Mouse (Mus musculus) liver, postnatal 0 days (tissue): ENCODE results near the gene 1110059E24Rik. TPM values are rescaled to one million over a fixed set of nuclear protein-coding genes. Genes with fewer than 3 reads are reported as not detected.

Experiments
- ATAC-seq: fragments of 200-750 bp; cut with Nextera tagmentation; 2 replicates; pipeline ENCODE4 v1.8.0; 2017; ENCODE audit warnings: mild to moderate bottlenecking, moderate library complexity
- DNase-seq: peaks from one replicate; pipeline ENCODE4 v3.0.0-alpha.2; 2016
- H3K27ac ChIP-seq: fragments of 300-500 bp; sonication (generic); 2 replicates; pipeline ENCODE4 v1.5.1; 2014; ENCODE audit warnings: antibody characterized with exemption, moderate library complexity, mild to moderate bottlenecking, low read depth
- H3K27me3 ChIP-seq: fragments of 300-500 bp; sonication (generic); 2 replicates; pipeline ENCODE4 v1.6.1; 2014; ENCODE audit warnings: low read length, control low read depth, mixed read lengths; ENCODE audit not compliant: insufficient read depth
- H3K36me3 ChIP-seq: fragments of 300-500 bp; sonication (generic); replicated peaks from 2 replicates; pipeline ENCODE4 v1.6.1; 2014; ENCODE audit warnings: mild to moderate bottlenecking, control low read depth, low read length, moderate library complexity, mixed read lengths; ENCODE audit not compliant: insufficient read depth
- H3K4me1 ChIP-seq: fragments of 300-500 bp; sonication (generic); 2 replicates; pipeline ENCODE4 v1.6.1; 2014; ENCODE audit warnings: antibody characterized with exemption, mild to moderate bottlenecking, control low read depth; ENCODE audit not compliant: insufficient read depth
- H3K4me2 ChIP-seq: fragments of 300-500 bp; sonication (generic); 2 replicates; pipeline ENCODE4 v1.6.1; 2014; ENCODE audit warnings: low read depth, mild to moderate bottlenecking, low read length, moderate library complexity, mixed read lengths
- H3K4me3 ChIP-seq: fragments of 300-500 bp; sonication (generic); 2 replicates; pipeline ENCODE4 v1.5.1; 2014; ENCODE audit warnings: low read depth, low read length
- H3K9ac ChIP-seq: fragments of 300-500 bp; sonication (generic); replicated peaks from 2 replicates; pipeline ENCODE4 v1.6.1; 2014; ENCODE audit warnings: mild to moderate bottlenecking, moderate library complexity
- H3K9me3 ChIP-seq: fragments of 300-500 bp; sonication (generic); 2 replicates; pipeline ENCODE4 v1.6.1; 2016; ENCODE audit warnings: mild to moderate bottlenecking, control low read depth, low read length, mixed read lengths
- CTCF ChIP-seq: sonication (generic); IDR thresholded peaks from 2 replicates; pipeline ENCODE4 v1.5.1; 2016; ENCODE audit warnings: antibody characterized with exemption, low read depth
- EP300 ChIP-seq: IDR thresholded peaks from 2 replicates; pipeline ENCODE4 v1.6.1; 2016; ENCODE audit warnings: antibody characterized with exemption, low read depth, mild to moderate bottlenecking
- WGBS: fragments of 180-500 bp; shearing (Covaris S2); extraction: QIAGEN DNeasy Blood & Tissue Kit; methylation state at CpG from one replicate; pipeline ENCODE4 v1.1.7; 2014; ENCODE audit not compliant: insufficient replicate concordance; 5-methylcytosine and 5-hydroxymethylcytosine counted together
- polyA plus RNA-seq: library from polyadenylated mRNA; unstranded; fragments of >200 nt; fragmentation: Nextera tagmentation; extraction: Ambion mirVana; gene quantifications from 2 replicates; pipeline ENCODE4 v1.2.1, GENCODE M21; 2015

1110059E24Rik gene
- polyA plus RNA-seq, 1 experiment from 2014 or later: 17.7 TPM

GRCm38 (mm10) chr19:21583986-21584385 is 68.8 kb downstream of the 1110059E24Rik start:
- no peak overlapping the region for H3K4me3 ChIP-seq
- WGBS: 70% methylated on average over 5 of the region's 5 CpGs
- H3K27me3 ChIP-seq: no peaks in the 10 kb centered on the region
- no peaks in the 10 kb centered on the region for H3K36me3 ChIP-seq
- ATAC-seq (no peak), DNase-seq (no peak)
- no peak overlapping the region; the same call in 1 of the 2 replicates for H3K27ac ChIP-seq
- no peaks in the 10 kb centered on the region for H3K9me3 ChIP-seq
- TF ChIP-seq EP300 (no peak), CTCF (no peak)
- no peaks in the 10 kb centered on the region for H3K4me1 ChIP-seq
- H3K4me2 ChIP-seq: no peak overlapping the region
- H3K9ac ChIP-seq: no peak overlapping the region

DNA sequence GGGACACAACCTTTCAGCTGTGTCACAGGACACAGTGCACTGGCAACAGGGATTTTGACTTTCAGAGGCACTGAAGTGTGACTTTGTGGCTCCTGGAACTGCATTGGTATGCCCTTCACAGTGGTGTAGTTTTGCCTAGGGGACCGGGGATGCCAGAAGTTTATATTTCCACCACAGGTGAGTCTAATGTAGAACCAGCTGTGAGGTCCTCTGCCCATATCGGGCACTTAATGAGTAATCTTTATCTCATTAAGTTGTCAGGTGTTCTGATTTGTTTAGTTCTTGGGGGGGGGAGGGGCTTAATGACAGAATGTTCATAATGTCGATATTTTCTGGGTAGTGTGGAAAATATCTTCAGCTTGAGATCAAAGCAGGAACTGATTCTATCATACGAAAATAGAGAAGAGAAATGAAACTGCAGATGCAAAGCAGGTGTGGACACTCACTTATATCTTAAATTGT is 69.2 kb downstream of the 1110059E24Rik start:
- 63% methylated on average over 4 of the region's 4 CpGs for WGBS
- DNase-seq (no peak), ATAC-seq (no peak)

GRCm38 (mm10) chr19:21581404-21581803 is 71.4 kb downstream of the 1110059E24Rik start:
- no peak for DNase-seq
- Histone ChIP-seq H3K4me3 (no peak overlapping the region), H3K27ac (no peak overlapping the region), H3K9ac (no peak overlapping the region), H3K27me3 (no peaks in the 10 kb centered on the region), H3K4me1 (no peaks in the 10 kb centered on the region), H3K36me3 (no peaks in the 10 kb centered on the region), H3K4me2 (no peak overlapping the region), H3K9me3 (no peaks in the 10 kb centered on the region)
- no peak for ATAC-seq
- no peak for TF ChIP-seq EP300
- no peak for TF ChIP-seq CTCF
- 47% methylated on average over 6 of the region's 6 CpGs for WGBS

More for the DNA sequence above, 69.2 kb downstream of the 1110059E24Rik start:
- no peaks in the 10 kb centered on the region for H3K4me1 ChIP-seq
- no peak overlapping the region for H3K9ac ChIP-seq
- H3K27me3 ChIP-seq: no peaks in the 10 kb centered on the region
- TF ChIP-seq EP300 (no peak), CTCF (no peak)
- H3K4me2 ChIP-seq: no peak overlapping the region
- H3K9me3 ChIP-seq: no peaks in the 10 kb centered on the region
- H3K27ac ChIP-seq: no peak overlapping the region
- no peaks in the 10 kb centered on the region for H3K36me3 ChIP-seq
- no peak overlapping the region for H3K4me3 ChIP-seq

GRCm38 (mm10) chr19:21579896-21580295 is 72.9 kb downstream of the 1110059E24Rik start:
- no peaks in the 10 kb centered on the region for H3K4me1 ChIP-seq
- 66% methylated on average over 3 of the region's 3 CpGs for WGBS
- TF ChIP-seq CTCF (no peak), EP300 (no peak)
- H3K27ac ChIP-seq: no peak overlapping the region
- H3K9ac ChIP-seq: no peak overlapping the region
- no peaks in the 10 kb centered on the region for H3K36me3 ChIP-seq
- DNase-seq (no peak), ATAC-seq (no peak)
- H3K4me2 ChIP-seq: no peak overlapping the region
- H3K4me3 ChIP-seq: no peak overlapping the region
- no peaks in the 10 kb centered on the region for H3K27me3 ChIP-seq
- no peaks in the 10 kb centered on the region for H3K9me3 ChIP-seq

DNA sequence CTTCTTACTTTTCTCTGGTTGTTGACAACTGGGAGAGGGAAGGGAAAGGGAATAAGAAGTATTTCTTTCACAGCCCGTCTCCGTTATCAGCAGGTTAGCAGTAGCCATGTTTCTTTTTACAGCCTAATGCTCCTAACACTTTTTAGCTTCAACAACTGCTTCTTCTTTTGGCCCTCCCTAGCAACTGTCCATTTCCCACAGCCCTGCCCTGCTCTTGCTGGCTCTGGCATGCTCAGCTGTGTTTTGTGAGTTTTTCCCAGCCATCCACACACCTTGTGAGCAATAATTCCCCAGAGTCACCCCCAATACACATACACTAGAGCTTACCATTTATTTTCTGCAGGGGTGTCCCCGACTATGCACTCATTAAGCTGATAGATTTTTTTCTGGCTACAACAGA is 75.3 kb downstream of the 1110059E24Rik start:
- no peak for TF ChIP-seq EP300
- no peak for TF ChIP-seq CTCF
- H3K9ac ChIP-seq: no peak overlapping the region
- no peak overlapping the region for H3K4me2 ChIP-seq
- H3K36me3 ChIP-seq: no peaks in the 10 kb centered on the region
- H3K4me1 ChIP-seq: no peaks in the 10 kb centered on the region
- DNase-seq: no peak
- H3K27ac ChIP-seq: no peak overlapping the region
- ATAC-seq: no peak
- no peaks in the 10 kb centered on the region for H3K27me3 ChIP-seq
- WGBS: 68% methylated on average over 3 of the region's 3 CpGs
- H3K4me3 ChIP-seq: no peak overlapping the region
- H3K9me3 ChIP-seq: no peaks in the 10 kb centered on the region

GRCm38 (mm10) chr19:21571986-21572385 is 80.8 kb downstream of the 1110059E24Rik start:
- no peak for ATAC-seq
- Histone ChIP-seq H3K27me3 (no peaks in the 10 kb centered on the region), H3K4me1 (no peaks in the 10 kb centered on the region), H3K4me3 (no peak overlapping the region), H3K36me3 (no peaks in the 10 kb centered on the region), H3K9me3 (no peaks in the 10 kb centered on the region), H3K4me2 (no peak overlapping the region), H3K27ac (no peak overlapping the region), H3K9ac (no peak overlapping the region)
- no peak for DNase-seq
- TF ChIP-seq CTCF: no peak
- no peak for TF ChIP-seq EP300
- WGBS: 77% methylated on average over 7 of the region's 7 CpGs
